Comparison of ENCODE assay signal across 8 mouse cellular contexts in the genomic region with DNA sequence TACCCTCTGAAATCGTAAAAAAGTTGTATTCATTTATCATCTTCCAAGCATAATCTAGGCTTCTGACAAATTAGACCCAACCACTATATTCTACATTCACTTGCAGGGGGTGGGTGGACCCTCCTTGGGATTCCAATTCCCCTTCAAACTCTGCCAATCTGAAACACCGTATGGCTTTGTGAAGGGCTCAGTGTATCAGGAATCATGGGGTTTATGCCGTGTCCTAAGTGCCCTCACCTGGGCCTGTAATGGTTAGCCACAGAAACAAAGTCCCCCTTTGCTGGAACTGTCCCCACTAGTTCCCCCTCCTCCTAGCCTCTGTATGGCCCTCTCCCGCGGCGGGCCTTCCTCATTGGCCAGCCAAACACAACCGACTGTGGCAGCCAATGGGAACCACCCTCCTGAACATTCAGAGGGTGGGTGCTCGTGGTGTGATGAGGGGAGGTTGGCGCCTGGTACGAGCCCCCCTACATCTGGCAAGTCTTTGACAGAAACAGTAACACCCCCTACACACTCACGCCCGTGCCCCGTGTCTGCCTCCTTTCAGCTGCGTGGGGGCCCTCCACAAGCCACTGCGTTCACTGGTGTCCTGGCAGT. TPM values are rescaled to one million over a fixed set of nuclear protein-coding genes. Genes with fewer than 3 reads are reported as not detected.
A peak's percentile ranks its signal among the peaks of the same experiment; 100 is the strongest.
DNase-seq lines count a peak whose midpoint lies in the region; ATAC-seq and TF ChIP-seq lines count a peak whose summit lies in the region.

No protein-coding gene starts in this region.

- no peaks in the 10 kb centered on the region for H3K36me3 ChIP-seq in E14TG2a.4 (ENCODE audit: insufficient read depth, low read length)
- no peaks in the 10 kb centered on the region for H3K36me3 ChIP-seq in embryonic facial prominence, embryonic 12.5 days
- no peaks in the 10 kb centered on the region for H3K36me3 ChIP-seq in intestine, postnatal 0 days (ENCODE audit: control insufficient read depth, insufficient read depth)
- no peaks in the 10 kb centered on the region; the same call in 1 of the 2 replicates for H3K36me3 ChIP-seq in midbrain, embryonic 10.5 days
- no peaks in the 10 kb centered on the region for H3K36me3 ChIP-seq in thymus, adult 2 months (ENCODE audit: control insufficient read depth, insufficient read depth, low read length)

- peaks cover 16% of the 10 kb centered on the region for H3K27me3 ChIP-seq in E14TG2a.4 (ENCODE audit: insufficient read depth, low read length)
- no peaks in the 10 kb centered on the region for H3K27me3 ChIP-seq in embryonic facial prominence, embryonic 12.5 days
- no peaks in the 10 kb centered on the region for H3K27me3 ChIP-seq in intestine, postnatal 0 days (replicated peaks; ENCODE audit: control insufficient read depth, insufficient read depth, low read length)
- H3K27me3 ChIP-seq in midbrain, embryonic 10.5 days (ENCODE audit: low read depth, poor library complexity, severe bottlenecking) = no peaks in the 10 kb centered on the region
- H3K27me3 ChIP-seq in thymus, adult 2 months (ENCODE audit: control insufficient read depth, insufficient read depth, low read length) = no peaks in the 10 kb centered on the region

- ATAC-seq in embryonic facial prominence, embryonic 12.5 days (ENCODE audit: insufficient number of reproducible peaks, insufficient read depth, low FRiP score, low TSS enrichment) = peak; percentile 73; the same call in 1 of the 2 replicates
- ATAC-seq in intestine, postnatal 0 days = 0 out of 2 replicates have a peak, but pooled peaks have one; percentile 6

- peaks cover 15% of the 10 kb centered on the region; the same call in 1 of the 2 replicates for H3K4me1 ChIP-seq in E14TG2a.4 (replicated peaks; ENCODE audit: low read depth, low read length)
- no peaks in the 10 kb centered on the region for H3K4me1 ChIP-seq in embryonic facial prominence, embryonic 12.5 days
- no peaks in the 10 kb centered on the region for H3K4me1 ChIP-seq in intestine, postnatal 0 days (replicated peaks; ENCODE audit: control insufficient read depth, insufficient read depth, low read length)
- peaks cover 22% of the 10 kb centered on the region; the same call in 1 of the 2 replicates for H3K4me1 ChIP-seq in midbrain, embryonic 10.5 days
- peaks cover 13% of the 10 kb centered on the region; the same call in 1 of the 2 replicates for H3K4me1 ChIP-seq in thymus, adult 2 months (replicated peaks; ENCODE audit: control insufficient read depth, insufficient read depth, low read length)

- H3K9ac ChIP-seq in embryonic facial prominence, embryonic 12.5 days = no peak overlapping the region
- H3K9ac ChIP-seq in intestine, postnatal 0 days (ENCODE audit: low read depth, low read length) = no peak overlapping the region

- H3K4me2 ChIP-seq in embryonic facial prominence, embryonic 12.5 days (replicated peaks) = peak overlapping the region; percentile 65
- H3K4me2 ChIP-seq in intestine, postnatal 0 days (replicated peaks; ENCODE audit: low read depth) = peak overlapping the region; percentile 69

- no peak for TF ChIP-seq CTCF in E14TG2a.4 (conservative IDR thresholded peaks at IDR 0.05; ENCODE audit: low read length)
- TF ChIP-seq CTCF in intestine, postnatal 0 days (IDR thresholded peaks at IDR 0.05; ENCODE audit: low read depth) = no peak
- no peak for TF ChIP-seq CTCF in thymus, adult 2 months (IDR thresholded peaks at IDR 0.05; ENCODE audit: borderline replicate concordance, control insufficient read depth, extremely low read depth, insufficient read depth, low read length, poor library complexity)

- no peak overlapping the region for H3K27ac ChIP-seq in embryonic facial prominence, embryonic 12.5 days
- no peak overlapping the region for H3K27ac ChIP-seq in intestine, postnatal 0 days (ENCODE audit: low read depth, low read length)
- peak overlapping the region; percentile 84 for H3K27ac ChIP-seq in midbrain, embryonic 10.5 days (replicated peaks)
- H3K27ac ChIP-seq in thymus, adult 2 months (ENCODE audit: control insufficient read depth, insufficient read depth, low read length) = no peak overlapping the region

- DNase-seq in adrenal gland, adult 2 months = peak; percentile 42
- no peak for DNase-seq in adrenal gland, postnatal 25 days
- peak; percentile 57 for DNase-seq in midbrain, embryonic 10.5 days (ENCODE audit: low spot score)
- peak; percentile 35 for DNase-seq in thymus, adult 2 months
- no peak for DNase-seq in T-cell, adult 2 months (ENCODE audit: low spot score)

- H3K9me3 ChIP-seq in E14TG2a.4 (ENCODE audit: low read length) = no peaks in the 10 kb centered on the region
- no peaks in the 10 kb centered on the region for H3K9me3 ChIP-seq in embryonic facial prominence, embryonic 12.5 days
- H3K9me3 ChIP-seq in intestine, postnatal 0 days (ENCODE audit: control insufficient read depth) = no peaks in the 10 kb centered on the region
- H3K9me3 ChIP-seq in midbrain, embryonic 10.5 days (replicated peaks) = no peaks in the 10 kb centered on the region

- peak overlapping the region; percentile 81 for H3K4me3 ChIP-seq in E14TG2a.4 (replicated peaks; ENCODE audit: low read length)
- H3K4me3 ChIP-seq in embryonic facial prominence, embryonic 12.5 days = peak overlapping the region; percentile 44
- peak overlapping the region; percentile 36; the same call in 1 of the 2 replicates for H3K4me3 ChIP-seq in intestine, postnatal 0 days (ENCODE audit: low read depth, low read length)
- peak overlapping the region; percentile 58 for H3K4me3 ChIP-seq in midbrain, embryonic 10.5 days
- peak overlapping the region; percentile 74 for H3K4me3 ChIP-seq in thymus, adult 2 months (ENCODE audit: control insufficient read depth, insufficient read depth, low read length)

- 42% methylated on average over 15 of the region's 15 CpGs for WGBS in embryonic facial prominence, embryonic 12.5 days
- WGBS in intestine, postnatal 0 days = 37% methylated on average over 15 of the region's 15 CpGs
- WGBS in midbrain, embryonic 10.5 days = 21% methylated on average over 15 of the region's 15 CpGs
- 21% methylated on average over 15 of the region's 15 CpGs for WGBS in thymus, adult 2 months

- TF ChIP-seq POLR2A in thymus, adult 2 months (IDR thresholded peaks at IDR 0.05; ENCODE audit: control insufficient read depth, extremely low read depth, insufficient read depth, low read length, poor library complexity) = no peak

RNA-seq across cellular contexts. Expression of a gene that starts 0.8 kb away (rescaled TPM):
- 10 to 100 TPM in 1 of 2 experiments, 1 to 10 TPM in 1; 9.4 to 49.1 TPM for total RNA-seq in adrenal gland, adult 2 months (2021)
- polyA plus RNA-seq in adrenal gland, adult 2 months (2012; rRNA removed) = 13.7 and 16.8 TPM in 2 replicates
- 17.8 and 24.4 TPM in 2 replicates for total RNA-seq in adrenal gland, postnatal 25 days (2021)
- 11.0 and 12.0 TPM in 2 replicates for polyA plus RNA-seq in embryonic facial prominence, embryonic 12.5 days (2016; fragmentation: Nextera tagmentation; extraction: Ambion mirVana)
- 1.6 and 2.4 TPM in 2 replicates for polyA plus RNA-seq in intestine, postnatal 0 days (2015; fragmentation: Nextera tagmentation; extraction: Ambion mirVana)
- polyA plus RNA-seq in midbrain, embryonic 10.5 days (2016; fragmentation: Nextera tagmentation; extraction: Ambion mirVana) = 11.1 and 19.1 TPM in 2 replicates
- polyA plus RNA-seq in thymus, adult 2 months (2012; rRNA removed) = 2.0 and 2.5 TPM in 2 replicates

RNA-seq across cellular contexts. Expression of a gene that starts 4.9 kb away (rescaled TPM):
- total RNA-seq in adrenal gland, adult 2 months (2021) = 100 to 1,000 TPM; 164 to 181 TPM
- polyA plus RNA-seq in adrenal gland, adult 2 months (2012; rRNA removed) = 9.9 and 14.4 TPM in 2 replicates
- total RNA-seq in adrenal gland, postnatal 25 days (2021) = 211 and 225 TPM in 2 replicates
- 75.0 and 79.3 TPM in 2 replicates for polyA plus RNA-seq in embryonic facial prominence, embryonic 12.5 days (2016; fragmentation: Nextera tagmentation; extraction: Ambion mirVana)
- 67.2 and 68.9 TPM in 2 replicates for polyA plus RNA-seq in intestine, postnatal 0 days (2015; fragmentation: Nextera tagmentation; extraction: Ambion mirVana)
- polyA plus RNA-seq in midbrain, embryonic 10.5 days (2016; fragmentation: Nextera tagmentation; extraction: Ambion mirVana) = 72.0 and 73.1 TPM in 2 replicates
- polyA plus RNA-seq in thymus, adult 2 months (2012; rRNA removed) = 11.8 and 12.1 TPM in 2 replicates

RNA-seq across cellular contexts. Expression of a gene that starts 55.4 kb away (rescaled TPM):
- total RNA-seq in adrenal gland, adult 2 months (2021) = 10 to 100 TPM in 1 of 2 experiments, 1 to 10 TPM in 1; 8.2 to 19.1 TPM
- 8.1 and 13.5 TPM in 2 replicates for polyA plus RNA-seq in adrenal gland, adult 2 months (2012; rRNA removed)
- total RNA-seq in adrenal gland, postnatal 25 days (2021) = 25.6 and 27.2 TPM in 2 replicates
- polyA plus RNA-seq in embryonic facial prominence, embryonic 12.5 days (2016; fragmentation: Nextera tagmentation; extraction: Ambion mirVana) = 3.2 and 4.0 TPM in 2 replicates
- 10.6 and 11.1 TPM in 2 replicates for polyA plus RNA-seq in intestine, postnatal 0 days (2015; fragmentation: Nextera tagmentation; extraction: Ambion mirVana)
- polyA plus RNA-seq in midbrain, embryonic 10.5 days (2016; fragmentation: Nextera tagmentation; extraction: Ambion mirVana) = 1.8 and 2.0 TPM in 2 replicates
- 90.5 and 92.3 TPM in 2 replicates for polyA plus RNA-seq in thymus, adult 2 months (2012; rRNA removed)

Comparison
In these comparisons a context has a peak if more than half of its experiments do, and no peak if none do; other contexts are left out.
1. DNase-seq: peak in adrenal gland, adult 2 months (single experiment), midbrain, embryonic 10.5 days (single experiment) and thymus, adult 2 months (single experiment); none in adrenal gland, postnatal 25 days (single experiment) and T-cell, adult 2 months (single experiment).
2. Peak in every context shown above with its lines, with median percentiles within 50 percentile points of each other: H3K4me3 ChIP-seq.